Mouse (Mus musculus): ENCODE results near the gene Ncam1.

Gene Ncam1

DNA sequence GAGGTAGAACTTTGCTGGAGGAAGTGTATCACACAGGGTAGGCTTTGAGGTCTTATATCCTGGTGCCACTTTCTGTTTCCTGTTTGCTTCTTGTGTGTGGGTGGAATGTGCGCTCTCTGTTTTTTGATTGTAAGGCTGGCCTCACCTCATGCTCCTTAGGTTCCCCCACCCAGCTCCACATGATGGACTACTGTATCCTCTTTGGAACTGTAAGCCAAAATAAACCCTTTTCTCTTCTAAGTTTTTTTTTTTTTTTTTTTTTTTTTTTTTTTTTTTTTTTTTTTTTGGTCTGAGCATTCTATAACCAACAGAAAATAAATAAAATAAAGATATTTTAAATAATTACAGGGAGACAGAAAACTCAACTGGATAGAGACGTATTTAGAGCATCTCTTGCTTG is 239.8 kb downstream of the Ncam1 start:
- DNase-seq (ENCODE audit: low spot score), result no peak

DNA sequence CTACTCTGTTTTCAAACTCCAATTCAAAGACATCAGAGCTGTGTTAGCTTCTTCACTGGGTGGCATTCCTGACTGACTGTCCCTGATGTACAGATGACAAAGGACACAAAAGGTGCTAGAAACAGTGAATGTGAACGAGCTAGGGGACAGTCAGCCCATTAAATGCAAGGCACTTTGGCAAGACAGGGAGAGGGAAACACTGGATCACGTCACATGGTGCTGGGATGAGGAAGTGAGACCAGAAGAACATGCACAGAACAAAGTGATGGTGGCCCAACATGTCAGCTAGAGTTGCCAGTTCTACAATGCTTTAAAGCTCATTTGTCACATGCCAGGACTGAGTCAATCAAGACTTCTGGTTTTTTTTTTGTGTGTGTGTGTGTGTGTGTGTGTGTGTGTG is 247.4 kb downstream of the Ncam1 start:
- DNase-seq (ENCODE audit: low spot score), result no peak

DNA sequence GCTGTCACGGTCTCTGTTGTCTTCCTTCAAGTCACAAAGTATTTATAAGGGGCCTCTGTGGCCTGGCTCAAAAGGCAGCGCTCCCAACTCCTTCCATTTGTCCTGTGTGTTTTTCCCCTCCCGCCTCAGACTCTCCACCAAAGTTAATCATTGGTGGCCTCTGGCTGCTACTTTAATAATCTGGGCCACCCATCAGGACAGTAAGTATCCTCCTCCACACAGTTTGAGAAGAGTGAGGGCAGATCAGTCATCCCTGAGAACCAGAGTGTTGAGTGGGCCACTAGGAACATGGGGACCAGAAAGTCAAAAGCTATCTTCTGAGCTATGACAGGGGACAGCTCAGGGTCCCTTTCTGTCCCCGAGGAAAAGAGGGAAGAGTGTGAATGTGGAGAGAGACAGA is 256.1 kb downstream of the Ncam1 start:
- no peak for DNase-seq (ENCODE audit: low spot score)

DNA sequence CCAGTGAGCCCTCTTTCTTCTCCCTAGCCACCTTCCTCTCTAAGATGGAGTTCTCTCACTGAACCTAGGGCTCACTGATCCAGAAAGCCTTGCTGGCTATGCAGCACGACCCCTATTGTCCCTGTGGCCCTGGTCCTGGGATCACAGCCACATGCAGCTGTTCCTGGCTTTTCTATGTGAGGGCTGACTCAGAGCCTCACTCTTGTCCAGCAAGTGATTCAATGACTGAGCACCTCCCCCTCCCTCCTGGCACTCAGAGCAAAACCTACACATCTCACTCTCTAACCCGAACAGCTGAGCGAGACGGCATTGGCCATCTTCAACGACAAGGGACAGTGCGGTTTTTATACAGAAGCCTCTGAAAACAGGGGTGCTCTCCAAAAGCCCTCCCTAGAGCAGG is 260.9 kb downstream of the Ncam1 start:
- no peak for DNase-seq (ENCODE audit: low spot score)

DNA sequence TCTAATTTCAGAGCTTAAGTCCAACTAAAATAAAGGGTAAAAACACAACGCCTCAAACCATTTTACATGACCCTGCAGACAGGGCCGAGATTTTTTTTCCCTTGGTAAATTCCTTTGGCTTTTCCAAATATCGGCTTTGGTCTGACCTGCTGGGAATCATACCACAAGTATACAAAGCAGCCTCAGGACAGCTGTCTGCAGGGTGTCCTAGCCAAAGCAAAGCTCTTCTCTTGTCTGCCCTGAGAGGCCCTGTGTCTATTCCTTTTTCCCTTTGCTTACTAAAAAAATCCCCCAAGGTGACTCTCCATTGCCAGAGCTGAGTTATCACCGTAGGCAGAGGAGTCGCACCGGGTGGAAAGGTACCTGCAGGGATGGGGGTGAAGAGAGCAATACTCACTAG is 262.1 kb downstream of the Ncam1 start:
- DNase-seq (ENCODE audit: low spot score), result no peak

DNA sequence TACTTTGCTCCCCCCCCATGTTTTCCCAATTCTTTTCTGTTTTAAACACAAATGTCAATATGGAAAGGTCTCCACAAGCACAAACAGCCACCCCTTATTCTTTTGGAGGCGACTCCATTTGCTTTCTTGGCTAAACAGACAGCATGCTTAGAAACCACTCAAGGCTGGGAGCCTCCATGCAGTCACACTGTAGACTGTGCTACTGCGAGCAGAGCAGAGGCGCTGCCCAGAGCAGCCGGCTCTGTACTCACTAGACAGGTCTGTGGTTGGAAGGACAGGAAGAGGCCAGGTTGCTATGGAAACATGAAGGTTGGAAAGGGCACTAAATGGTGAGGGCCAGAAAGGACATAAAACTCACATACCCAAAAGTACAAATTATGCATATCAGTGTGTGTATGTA is 263.8 kb downstream of the Ncam1 start:
- no peak for DNase-seq (ENCODE audit: low spot score)

DNA sequence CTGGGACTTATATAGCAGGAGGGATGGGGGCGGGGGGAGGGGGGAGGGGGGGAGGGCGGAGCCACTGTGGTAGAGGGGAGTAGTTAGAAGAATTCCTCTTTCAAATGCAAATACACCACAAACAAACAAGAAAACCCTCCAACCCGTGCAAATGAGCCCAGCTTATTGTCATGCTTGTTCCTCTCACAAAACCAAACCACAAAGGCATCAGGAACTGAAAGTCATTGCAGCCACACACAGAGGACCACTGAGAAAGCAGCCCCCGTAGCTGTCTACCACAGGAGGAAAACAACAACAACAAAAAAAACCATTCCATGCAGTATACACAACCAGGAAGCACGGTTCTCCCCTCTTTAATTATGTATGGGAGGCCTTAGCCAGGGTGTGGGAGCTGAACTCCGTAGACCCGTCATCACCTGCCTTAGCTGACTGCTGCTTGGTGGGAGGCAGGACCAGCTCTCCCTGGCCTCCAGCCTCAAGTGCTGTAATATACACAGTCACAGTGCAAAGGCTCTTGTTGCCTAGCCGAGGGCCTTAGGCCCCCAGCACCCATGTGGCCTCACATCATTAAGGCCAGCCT is 264.7 kb downstream of the Ncam1 start:
- DNase-seq (ENCODE audit: low spot score), result no peak

DNA sequence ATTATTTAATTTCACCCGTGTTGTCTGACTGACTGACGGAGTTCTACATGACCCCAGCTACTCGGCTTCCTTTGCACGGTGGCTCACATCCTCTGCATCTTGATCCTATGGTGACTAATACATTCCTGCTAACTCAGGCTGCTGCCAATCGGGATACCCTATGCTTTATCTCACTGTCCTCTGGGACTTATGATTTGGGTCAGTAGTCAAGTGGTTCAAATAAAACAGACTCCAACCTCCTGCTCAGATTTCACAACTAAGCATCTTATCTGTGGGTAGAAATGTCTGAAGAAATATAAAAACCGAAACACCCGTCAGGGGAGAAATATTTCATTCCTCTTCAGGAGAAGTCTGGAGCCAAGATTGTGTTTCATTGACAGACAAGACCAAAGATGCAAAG is 265.3 kb downstream of the Ncam1 start:
- no peak for DNase-seq (ENCODE audit: low spot score)

DNA sequence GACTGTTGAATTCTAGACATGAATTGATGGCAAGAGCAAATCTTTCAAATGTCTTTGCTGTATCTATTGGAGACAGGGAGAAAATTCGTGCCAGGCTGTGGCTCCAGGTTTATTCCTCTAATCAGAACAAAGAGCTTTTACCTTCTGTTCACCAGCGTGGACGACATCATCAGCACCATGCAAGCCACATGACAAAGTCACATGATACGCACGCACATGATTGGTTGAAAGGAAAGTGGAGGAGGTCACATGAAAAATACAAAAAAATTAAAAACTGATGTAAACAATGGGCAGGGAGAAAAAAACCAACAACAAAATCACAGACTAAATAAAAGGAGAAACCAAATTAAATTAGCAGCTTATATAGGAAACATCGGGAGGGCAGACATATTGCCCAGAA is 266.9 kb downstream of the Ncam1 start:
- no peak for DNase-seq (ENCODE audit: low spot score)

DNA sequence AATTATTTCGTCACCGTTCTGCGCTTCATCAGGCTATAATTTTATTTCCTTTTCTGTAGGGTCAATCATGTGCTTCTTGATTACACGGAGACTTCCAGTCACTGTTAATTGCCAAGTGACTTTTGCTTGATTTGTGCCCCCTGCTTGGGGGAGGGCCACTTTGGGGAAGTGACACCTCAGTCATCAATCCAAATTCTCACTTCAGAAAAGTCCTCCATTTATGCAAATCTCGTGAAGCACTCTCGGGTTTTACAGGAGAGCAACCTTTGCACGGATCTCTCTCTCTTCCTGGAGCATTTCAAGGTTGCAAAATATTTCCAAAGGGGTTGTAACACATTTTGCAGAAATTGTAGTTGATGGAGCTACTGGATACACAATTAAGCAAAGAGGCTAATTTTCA is 267.5 kb downstream of the Ncam1 start:
- no peak for DNase-seq (ENCODE audit: low spot score)

DNA sequence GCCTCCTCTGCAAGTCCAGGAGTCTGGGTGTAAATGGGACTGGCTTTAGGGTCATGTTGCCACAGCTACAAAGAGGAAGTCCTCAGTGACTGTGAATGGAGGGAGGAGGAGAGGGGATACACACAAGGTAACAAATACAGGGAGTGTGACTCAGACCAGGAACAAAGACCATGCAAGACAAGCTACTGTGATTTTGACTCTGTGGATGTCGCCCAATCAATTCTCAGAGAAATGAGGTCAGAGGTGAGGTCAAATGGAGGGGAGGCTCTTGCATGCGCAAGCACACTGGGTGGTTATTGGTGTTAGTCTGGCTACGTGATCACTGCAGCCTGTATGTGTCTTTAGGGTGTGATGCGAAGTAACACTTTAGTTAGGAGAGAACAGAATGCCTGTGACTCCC is 268.0 kb downstream of the Ncam1 start:
- DNase-seq (ENCODE audit: low spot score), result no peak

DNA sequence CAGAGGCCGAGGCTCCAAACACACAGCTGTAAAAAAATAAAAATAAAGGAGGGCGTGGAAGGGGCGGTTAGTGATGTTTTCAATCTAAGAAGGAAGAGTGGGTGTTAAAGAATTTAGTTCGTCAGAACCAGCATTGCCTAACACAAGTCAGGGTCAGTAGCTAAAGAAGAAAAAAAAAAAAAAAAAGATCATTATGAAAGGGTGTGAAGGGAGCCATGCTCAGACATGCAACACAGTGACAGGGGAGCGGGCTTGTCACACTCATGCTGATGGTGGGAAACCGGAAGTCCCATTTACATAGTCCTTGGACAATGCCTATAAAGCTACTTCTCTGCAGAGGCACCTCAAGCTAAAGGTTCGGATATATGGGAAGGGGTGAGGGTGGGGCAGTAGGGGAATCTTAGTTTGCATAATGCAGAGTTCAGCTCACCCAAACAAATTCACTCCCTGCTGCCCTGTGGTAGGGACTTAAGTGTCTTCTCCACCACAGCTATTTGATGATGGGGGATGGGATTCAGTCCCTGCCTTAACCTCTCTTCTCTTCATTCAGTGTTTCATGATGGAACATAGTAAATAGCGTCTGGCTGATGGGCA is 269.3 kb downstream of the Ncam1 start:
- no peak for DNase-seq (ENCODE audit: low spot score)

DNA sequence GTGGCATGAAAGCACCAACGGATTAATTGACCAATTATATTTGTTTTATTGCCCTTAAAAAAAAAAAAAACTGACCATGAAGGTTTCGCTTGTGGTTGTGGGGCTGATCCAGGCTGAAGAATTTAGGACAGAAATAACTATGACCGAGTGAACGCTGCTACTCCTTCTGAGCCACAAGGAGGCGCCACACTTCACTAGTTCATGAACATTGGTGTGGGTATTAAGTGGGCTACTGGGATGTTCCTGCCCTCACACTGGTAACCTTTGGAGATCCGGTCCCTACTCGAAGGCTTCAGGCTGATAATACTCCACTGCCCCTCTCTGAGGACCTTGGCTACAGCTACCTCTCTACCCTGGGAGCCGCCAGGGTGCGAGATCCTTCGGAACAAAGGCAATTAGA is 269.8 kb downstream of the Ncam1 start:
- no peak for DNase-seq (ENCODE audit: low spot score)

DNA sequence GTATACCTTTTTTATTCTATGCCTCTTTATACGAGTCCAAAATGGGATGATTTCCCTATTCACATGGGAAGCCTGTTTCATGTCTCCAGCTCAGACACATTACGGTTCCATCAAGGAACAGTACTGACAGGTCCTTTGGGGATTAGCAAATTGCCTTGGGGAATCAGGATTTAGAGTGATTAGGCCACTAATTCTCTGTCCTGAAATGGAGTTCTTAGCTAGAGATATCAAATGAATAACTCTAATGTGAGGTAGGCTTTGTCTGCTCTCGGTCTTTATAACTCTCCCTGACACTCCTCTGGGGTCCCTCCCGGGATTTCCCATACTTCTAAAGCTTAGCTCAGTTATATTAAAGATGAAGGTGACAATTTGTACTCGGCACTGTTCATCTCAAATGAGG is 270.7 kb downstream of the Ncam1 start:
- no peak for DNase-seq (ENCODE audit: low spot score)

DNA sequence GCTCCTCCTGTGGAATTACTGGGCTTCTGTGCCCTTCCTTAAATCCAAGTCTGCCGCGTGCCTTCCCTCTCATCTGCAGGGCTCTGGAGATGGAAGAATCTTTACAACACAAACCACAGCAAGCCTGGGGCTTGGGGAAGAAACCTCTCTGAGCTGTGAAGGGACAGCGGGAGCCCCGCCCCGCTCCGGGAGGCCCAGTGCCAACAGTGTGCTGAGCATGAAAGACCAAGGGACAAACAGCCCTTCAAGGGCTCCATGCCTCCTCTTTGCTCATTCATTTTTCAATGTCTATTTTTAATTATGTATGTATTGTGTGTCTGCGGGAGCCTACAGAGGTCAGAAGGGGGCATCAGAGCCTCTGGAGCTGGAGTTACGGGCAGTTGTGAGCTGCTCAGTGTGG is 271.4 kb downstream of the Ncam1 start:
- DNase-seq (ENCODE audit: low spot score), result no peak

DNA sequence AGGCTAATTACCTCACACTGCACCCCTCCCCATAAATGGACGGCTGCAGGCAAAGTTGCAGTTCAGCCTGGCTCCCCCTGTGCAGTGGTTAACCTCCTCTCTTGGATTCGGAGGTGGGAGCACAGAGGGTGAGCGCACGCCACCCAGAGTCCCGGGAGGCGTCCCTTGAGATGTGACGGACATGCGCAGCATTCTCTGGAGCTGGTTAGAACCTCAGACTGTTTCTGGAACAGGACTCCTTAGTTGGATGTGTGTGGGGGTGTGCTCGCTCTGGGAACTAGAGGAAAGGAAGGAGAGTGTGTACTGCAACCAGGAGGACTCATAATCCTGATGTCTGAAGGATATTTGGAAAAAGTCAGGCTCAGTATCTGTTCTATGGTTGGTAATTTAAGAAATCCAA is 274.0 kb downstream of the Ncam1 start:
- DNase-seq (ENCODE audit: low spot score), result no peak

DNA sequence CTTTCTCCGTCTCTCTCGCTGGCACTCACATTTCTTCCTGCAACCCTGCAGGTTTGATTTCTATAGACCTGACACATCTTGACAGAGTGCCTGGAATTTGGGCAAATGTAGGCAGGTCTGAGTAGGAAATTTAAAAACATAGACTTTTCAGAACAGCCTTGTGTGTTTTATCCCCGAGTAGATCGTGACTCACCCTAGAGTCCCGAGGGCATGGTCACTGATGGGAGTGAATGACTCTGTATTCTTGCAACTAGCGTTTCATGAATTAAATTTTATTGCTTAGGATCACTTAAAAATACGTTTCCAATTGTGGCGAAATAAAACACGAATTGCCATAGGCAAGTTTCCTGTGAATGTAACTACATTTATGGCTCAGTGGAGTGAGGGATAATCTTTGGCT is 274.8 kb downstream of the Ncam1 start:
- no peak for DNase-seq (ENCODE audit: low spot score)

DNA sequence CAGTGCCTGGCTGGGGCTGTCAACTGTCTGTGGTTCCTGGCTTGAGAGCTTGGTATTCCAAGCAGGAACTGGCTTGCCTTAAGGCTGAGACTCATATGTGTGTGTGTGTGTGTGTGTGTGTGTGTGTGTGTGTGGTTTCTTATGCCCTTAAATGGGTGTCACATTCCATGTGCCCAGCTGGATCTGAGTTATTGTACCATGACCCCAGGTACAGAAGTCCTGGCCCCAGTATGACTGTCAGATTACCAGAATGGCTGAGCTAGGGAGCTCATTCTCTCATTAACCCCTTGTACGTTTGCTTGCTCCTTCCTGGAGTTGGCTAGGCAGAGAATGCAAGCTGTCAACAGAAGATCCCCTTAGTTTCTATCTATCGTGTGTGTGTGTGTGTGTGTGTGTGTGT is 284.4 kb downstream of the Ncam1 start:
- no peak for DNase-seq (ENCODE audit: low spot score)

DNA sequence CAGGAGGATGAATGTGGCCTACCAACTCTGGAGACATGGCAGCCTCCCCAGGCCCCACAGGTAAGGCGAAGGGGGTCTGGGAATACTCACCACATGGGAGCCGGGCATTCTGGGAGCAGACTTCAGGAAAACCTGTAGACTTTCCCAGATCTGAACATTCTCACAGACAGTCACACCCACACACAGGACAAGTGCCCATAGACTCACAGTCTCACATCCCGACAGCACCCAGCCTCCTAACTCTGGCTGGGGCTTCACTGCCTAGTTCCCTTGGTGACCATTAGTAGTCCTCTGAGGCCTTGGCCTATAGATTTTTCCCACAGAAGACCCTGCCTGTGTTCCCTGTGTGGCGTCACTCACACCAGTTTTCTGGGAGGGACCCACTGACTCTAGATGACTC is 288.1 kb downstream of the Ncam1 start:
- DNase-seq (ENCODE audit: low spot score), result no peak

DNA sequence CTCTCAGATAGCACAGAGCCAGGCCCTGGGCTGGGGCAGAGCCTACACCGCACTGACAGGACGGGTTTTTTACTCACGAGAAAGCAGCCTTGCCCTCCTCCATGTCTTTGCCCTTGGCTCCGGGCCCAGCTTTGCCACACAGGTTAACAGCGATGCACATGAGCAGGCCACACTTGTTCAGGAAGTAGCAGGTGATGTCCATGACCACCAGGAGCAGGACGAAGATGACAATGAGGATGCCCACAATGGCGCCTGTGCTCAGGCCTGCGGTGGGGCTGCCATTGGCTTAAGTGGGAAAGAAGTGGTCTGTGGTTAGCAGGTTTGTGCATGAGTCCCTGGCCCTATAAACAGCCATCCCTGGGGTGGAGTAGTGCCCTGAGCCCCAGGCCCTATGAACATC is 289.1 kb downstream of the Ncam1 start:
- no peak for DNase-seq (ENCODE audit: low spot score)

DNA sequence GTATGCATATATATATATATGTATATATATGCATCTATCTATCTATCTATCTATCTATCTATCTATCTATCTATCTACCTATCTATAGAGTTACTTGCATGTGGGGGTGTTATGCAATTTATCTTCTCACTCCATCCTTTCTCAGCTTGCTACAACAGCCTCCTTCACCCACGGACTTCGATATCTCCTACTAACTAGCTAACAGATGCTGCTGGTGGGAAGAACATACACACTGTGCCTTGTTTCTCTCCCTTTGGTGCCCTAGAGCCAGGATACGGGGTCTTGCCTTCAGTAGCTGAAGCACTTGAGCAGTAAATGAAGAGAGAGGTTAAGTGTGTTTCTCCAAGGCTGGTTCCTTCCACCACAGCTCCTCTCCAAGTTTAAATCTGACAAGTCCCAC is 289.6 kb downstream of the Ncam1 start:
- DNase-seq (ENCODE audit: low spot score), result no peak

DNA sequence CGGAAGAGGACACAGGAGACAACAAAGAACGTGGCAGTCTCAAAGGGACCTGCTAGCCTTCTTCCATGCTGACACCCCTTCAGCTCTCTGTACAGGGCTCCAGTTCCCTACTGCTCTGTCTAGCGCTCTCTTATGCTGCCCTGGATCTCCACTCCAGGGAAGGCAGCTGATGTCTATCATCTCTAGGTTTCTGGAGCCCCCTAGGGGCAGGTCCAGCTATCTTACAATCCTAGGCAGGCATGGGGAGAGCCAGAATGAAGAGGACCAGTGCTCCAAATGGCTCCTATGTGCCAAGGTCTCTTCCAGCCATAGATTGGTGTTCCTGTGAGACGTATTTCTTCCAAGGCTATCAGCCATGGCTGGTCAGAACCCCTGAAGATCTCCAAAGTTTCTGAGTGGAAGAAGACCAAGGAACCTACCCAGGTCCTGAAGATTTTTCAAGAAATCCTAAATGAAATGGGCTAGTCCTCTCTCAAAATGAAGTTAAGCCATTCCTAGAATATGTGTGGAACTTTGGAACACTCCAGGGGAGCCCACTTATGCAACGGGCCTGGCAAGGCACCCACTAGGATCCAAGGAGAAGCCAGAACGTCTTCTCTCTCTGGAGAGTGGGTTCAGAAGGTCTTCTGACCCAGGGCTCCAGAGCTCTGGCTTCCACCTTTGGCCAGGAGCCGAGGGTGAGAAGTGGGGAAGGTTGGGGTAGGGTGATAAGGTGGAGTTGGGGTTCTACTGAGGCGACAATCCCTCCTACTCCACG is 290.7 kb downstream of the Ncam1 start:
- no peak for DNase-seq (ENCODE audit: low spot score)

DNA sequence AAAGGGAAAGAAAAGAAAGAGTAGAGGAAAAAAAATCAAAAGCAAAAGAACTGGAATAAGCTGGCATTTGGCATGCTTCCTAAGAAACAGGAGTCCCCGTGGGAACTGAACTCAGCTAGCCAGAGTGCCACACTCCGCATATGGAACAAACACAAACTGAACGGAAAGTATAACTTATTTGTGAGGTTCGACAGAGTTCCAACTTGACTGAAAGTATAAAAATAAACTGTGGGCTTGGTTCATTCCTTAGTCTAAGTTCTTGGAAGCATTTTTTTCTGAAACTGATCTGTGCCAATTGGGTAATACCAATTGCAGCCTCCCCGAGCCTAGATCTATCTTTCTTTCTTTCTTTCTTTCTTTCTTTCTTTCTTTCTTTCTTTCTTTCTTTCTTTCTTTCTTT is 294.1 kb downstream of the Ncam1 start:
- no peak for DNase-seq (ENCODE audit: low spot score)

DNA sequence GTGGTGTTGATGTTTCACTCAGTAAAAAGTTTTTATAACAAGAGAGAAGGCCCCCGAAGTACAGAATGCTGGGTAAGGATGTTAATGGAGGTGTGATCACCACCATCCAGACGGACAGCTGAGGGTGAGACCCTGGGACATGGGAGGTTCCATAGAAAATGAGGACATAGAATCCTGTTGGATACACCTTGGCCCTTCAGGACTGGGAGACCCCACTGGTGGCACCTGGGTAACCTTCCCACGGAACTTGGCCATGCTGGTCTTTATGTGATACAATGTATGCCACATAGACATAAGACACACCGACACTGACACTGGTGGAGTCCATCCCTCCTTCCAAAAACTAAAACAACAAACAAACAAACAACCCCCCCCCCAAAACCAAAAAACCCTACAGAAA is 296.5 kb downstream of the Ncam1 start:
- DNase-seq (ENCODE audit: low spot score), result no peak
